24 mouse cellular contexts compared by ENCODE assay signal in the genomic region with DNA sequence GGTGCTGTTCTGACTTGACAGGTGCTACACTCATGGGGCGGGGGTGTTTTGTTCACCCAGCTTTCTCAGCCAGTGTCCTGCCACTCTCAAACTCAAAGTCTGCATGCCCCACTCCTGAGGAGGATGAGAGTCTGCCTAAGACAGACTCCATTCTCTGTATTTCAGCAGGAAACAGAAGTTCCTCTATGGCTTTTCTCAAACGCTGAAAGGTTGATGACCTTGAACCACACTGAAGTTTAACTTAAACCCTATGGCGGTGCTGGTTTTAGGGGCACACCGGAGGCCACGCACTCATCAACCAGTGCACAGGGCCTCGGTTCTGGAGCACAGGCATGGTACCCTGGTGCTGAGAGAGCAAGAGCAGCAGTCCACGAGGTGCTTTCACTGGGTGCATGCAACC. TPM values are rescaled to one million over a fixed set of nuclear protein-coding genes. Genes with fewer than 3 reads are reported as not detected.
DNase-seq lines count a peak whose midpoint lies in the region; ATAC-seq and TF ChIP-seq lines count a peak whose summit lies in the region.
"Had no signal": no experiment of that assay in that cellular context is flagged by ENCODE, and none has a peak within 500 bp of the region (broad histone marks: within the 10 kb centered on the region; RNA-seq: fewer than 3 reads in every experiment).

No protein-coding gene starts in this region.

- no peak for ATAC-seq in heart, embryonic 12.5 days (ENCODE audit: insufficient number of reproducible peaks, low FRiP score)
- ATAC-seq in liver, embryonic 14.5 days (ENCODE audit: insufficient read depth), result no peak
- 0 out of 2 replicates have a peak, but pooled peaks have one; percentile 3 for ATAC-seq in megakaryocyte progenitor cell, adult 5-6 weeks (replicated peaks; ENCODE audit: poor library complexity)
- no peak for ATAC-seq in intestine, embryonic 15.5 days
- ATAC-seq: forebrain, embryonic 16.5 days; intestine, embryonic 16.5 days had no signal

- no peaks in the 10 kb centered on the region for H3K27me3 ChIP-seq in heart, embryonic 12.5 days (replicated peaks)
- H3K27me3 ChIP-seq in heart, adult 2 months (ENCODE audit: control insufficient read depth, insufficient read depth, low read length), result no peaks in the 10 kb centered on the region
- H3K27me3 ChIP-seq in liver, embryonic 14.5 days (ENCODE audit: control insufficient read depth, insufficient read depth, low read length), result no peaks in the 10 kb centered on the region
- H3K27me3 ChIP-seq in intestine, embryonic 15.5 days (replicated peaks), result no peaks in the 10 kb centered on the region
- H3K27me3 ChIP-seq: CH12.LX; heart, embryonic 13.5 days; hindbrain, embryonic 15.5 days; kidney, embryonic 15.5 days had no signal

- no peaks in the 10 kb centered on the region; the same call in 1 of the 2 replicates for H3K79me2 ChIP-seq in heart, adult 2 months (replicated peaks; ENCODE audit: control insufficient read depth, insufficient read depth, low read length)

- DNase-seq in heart, adult 2 months, result no peak
- no peak for DNase-seq in liver, embryonic 14.5 days (ENCODE audit: low read depth in 3 of 3, low spot score in 3 of 3)
- DNase-seq in Muller cell, postnatal 12 days (ENCODE audit: inconsistent ontology term), result no peak
- DNase-seq in cerebellum, adult 11 months, result no peak
- DNase-seq: cerebellum, postnatal 10 days; embryo, embryonic 11 days; gastrocnemius, postnatal 25 days; kidney, postnatal 4 days; layer of hippocampus, adult 9-11 months; lung, embryonic 14.5 days; retina, postnatal 1 day; thymus, postnatal 36 days had no signal

- H3K4me1 ChIP-seq in heart, embryonic 12.5 days (replicated peaks), result peaks cover 56% of the 10 kb centered on the region
- H3K4me1 ChIP-seq in heart, adult 2 months (ENCODE audit: control insufficient read depth, insufficient read depth, low read length), result peaks cover 29% of the 10 kb centered on the region
- peaks cover 17% of the 10 kb centered on the region for H3K4me1 ChIP-seq in bone marrow, adult 2 months (ENCODE audit: control insufficient read depth, insufficient read depth, low read length)
- H3K4me1 ChIP-seq in liver, embryonic 14.5 days (replicated peaks; ENCODE audit: control insufficient read depth in 2 of 2, insufficient read depth in 2 of 2, low read length in 1 of 2), result peaks cover 67 to 73% of the 10 kb centered on the region in 2 experiments
- peaks cover 21% of the 10 kb centered on the region for H3K4me1 ChIP-seq in intestine, embryonic 15.5 days (replicated peaks)

- no peak overlapping the region for H3K27ac ChIP-seq in heart, embryonic 12.5 days (ENCODE audit: poor library complexity, severe bottlenecking)
- no peak overlapping the region for H3K27ac ChIP-seq in heart, adult 2 months
- peak overlapping the region; percentile 56 for H3K27ac ChIP-seq in bone marrow, adult 2 months (ENCODE audit: control insufficient read depth, insufficient read depth, low read depth, low read length, poor library complexity)
- H3K27ac ChIP-seq in liver, embryonic 14.5 days, result peak overlapping the region; percentile 48
- H3K27ac ChIP-seq in intestine, embryonic 15.5 days, result no peak overlapping the region
- H3K27ac ChIP-seq: heart, embryonic 13.5 days; hindbrain, embryonic 15.5 days; kidney, embryonic 15.5 days; left cerebral cortex, adult 2 months; limb, embryonic 10.5 days had no signal

- H3K36me3 ChIP-seq in heart, embryonic 12.5 days, result no peaks in the 10 kb centered on the region
- H3K36me3 ChIP-seq in heart, adult 2 months (ENCODE audit: control insufficient read depth, insufficient read depth, low read length), result peaks cover 2% of the 10 kb centered on the region
- peaks cover 2% of the 10 kb centered on the region for H3K36me3 ChIP-seq in liver, embryonic 14.5 days (replicated peaks; ENCODE audit: control insufficient read depth, insufficient read depth, low read depth)
- no peaks in the 10 kb centered on the region; the same call in 1 of the 2 replicates for H3K36me3 ChIP-seq in intestine, embryonic 15.5 days
- H3K36me3 ChIP-seq: heart, embryonic 13.5 days; hindbrain, embryonic 15.5 days; kidney, embryonic 15.5 days; limb, embryonic 10.5 days had no signal

- H3K9me3 ChIP-seq in heart, embryonic 12.5 days (replicated peaks), result no peaks in the 10 kb centered on the region
- no peaks in the 10 kb centered on the region for H3K9me3 ChIP-seq in liver, embryonic 14.5 days (ENCODE audit: control insufficient read depth, low read length)
- no peaks in the 10 kb centered on the region for H3K9me3 ChIP-seq in intestine, embryonic 15.5 days
- H3K9me3 ChIP-seq: heart, embryonic 13.5 days; hindbrain, embryonic 15.5 days; kidney, embryonic 15.5 days; limb, embryonic 10.5 days had no signal

- 59% methylated on average over 7 of the region's 7 CpGs for WGBS in heart, embryonic 12.5 days
- WGBS in heart, adult 2 months, result 72% methylated on average over 7 of the region's 7 CpGs
- WGBS in bone marrow, adult 2 months, result 17% methylated on average over 7 of the region's 7 CpGs
- 38% methylated on average over 7 of the region's 7 CpGs for WGBS in liver, embryonic 14.5 days (ENCODE audit: insufficient replicate concordance)
- WGBS in intestine, embryonic 15.5 days, result 69% methylated on average over 7 of the region's 7 CpGs

- H3K4me2 ChIP-seq in heart, embryonic 12.5 days, result no peak overlapping the region
- H3K4me2 ChIP-seq in liver, embryonic 14.5 days (ENCODE audit: low read depth), result no peak overlapping the region; the same call in 1 of the 2 replicates
- H3K4me2 ChIP-seq in intestine, embryonic 15.5 days (replicated peaks), result no peak overlapping the region
- H3K4me2 ChIP-seq: heart, embryonic 13.5 days; hindbrain, embryonic 15.5 days; kidney, embryonic 15.5 days; lung, embryonic 14.5 days had no signal

- intact Hi-C loops in heart, adult 2 months (cut with DNase I), result no loop called here

- 0 out of 2 replicates have a peak overlapping the region, but pooled peaks have one; percentile 20 for H3K9ac ChIP-seq in heart, embryonic 12.5 days
- H3K9ac ChIP-seq in heart, adult 2 months (ENCODE audit: low read depth, low read length), result no peak overlapping the region
- H3K9ac ChIP-seq in liver, embryonic 14.5 days (replicated peaks), result no peak overlapping the region
- no peak overlapping the region for H3K9ac ChIP-seq in intestine, embryonic 15.5 days
- H3K9ac ChIP-seq: heart, embryonic 13.5 days; hindbrain, embryonic 15.5 days; kidney, embryonic 15.5 days; lung, embryonic 14.5 days had no signal

- H3K4me3 ChIP-seq in heart, embryonic 12.5 days, result no peak overlapping the region
- H3K4me3 ChIP-seq in heart, adult 2 months, result no peak overlapping the region
- no peak overlapping the region for H3K4me3 ChIP-seq in bone marrow, adult 2 months (replicated peaks; ENCODE audit: control insufficient read depth, low read depth, low read length)
- no peak overlapping the region for H3K4me3 ChIP-seq in liver, embryonic 14.5 days (ENCODE audit: insufficient read depth in 1 of 2, low read depth in 2 of 2, low read length in 2 of 2)
- no peak overlapping the region for H3K4me3 ChIP-seq in intestine, embryonic 15.5 days (replicated peaks)
- H3K4me3 ChIP-seq: heart, embryonic 13.5 days; hindbrain, embryonic 15.5 days; kidney, embryonic 15.5 days; left cerebral cortex, adult 2 months; limb, embryonic 10.5 days had no signal

- no peak for TF ChIP-seq CTCF in heart, adult 2 months (IDR thresholded peaks at IDR 0.05)
- no peak for TF ChIP-seq CTCF in bone marrow, adult 2 months (IDR thresholded peaks at IDR 0.05; ENCODE audit: control insufficient read depth, insufficient read depth, low read length)
- no peak for TF ChIP-seq CTCF in liver, embryonic 14.5 days (IDR thresholded peaks at IDR 0.05; ENCODE audit: low read depth)

- TF ChIP-seq POLR2A in heart, adult 2 months (IDR thresholded peaks at IDR 0.05; ENCODE audit: insufficient read depth, low read depth, low read length), result no peak
- no peak for TF ChIP-seq POLR2A in bone marrow, adult 2 months (IDR thresholded peaks at IDR 0.05; ENCODE audit: borderline replicate concordance, control insufficient read depth, low read depth, low read length)

- TF ChIP-seq EP300 in heart, adult 2 months (IDR thresholded peaks at IDR 0.05; ENCODE audit: insufficient read depth, low read depth, low read length), result no peak
- TF ChIP-seq EP300 in liver, embryonic 14.5 days (IDR thresholded peaks at IDR 0.05; ENCODE audit: low read depth), result no peak

RNA-seq across cellular contexts. Expression of a gene that starts 13.4 kb away (rescaled TPM):
- 7.8 and 7.9 TPM in 2 replicates for polyA plus RNA-seq in heart, embryonic 12.5 days (2016; fragmentation: Nextera tagmentation; extraction: Ambion mirVana)
- 10 to 100 TPM in 1 of 2 experiments, 1 to 10 TPM in 1; 9.6 to 10.1 TPM for total RNA-seq in heart, adult 2 months (2021)
- polyA plus RNA-seq in heart, adult 2 months (2012; rRNA removed), result 10.3 and 14.6 TPM in 2 replicates
- polyA plus RNA-seq in bone marrow, adult 2 months (2011; ENCODE audit: insufficient read depth, insufficient read length, low replicate concordance, missing spikeins), result 12.5 and 26.2 TPM in 2 replicates
- 9.8 and 10.1 TPM in 2 replicates for polyA plus RNA-seq in liver, embryonic 14.5 days (2012; rRNA removed)
- 6.5 and 9.5 TPM in 2 replicates for polyA plus RNA-seq in liver, embryonic 14.5 days (2014; fragmentation: Nextera tagmentation; extraction: Ambion mirVana)
- 49.8 and 51.4 TPM in 2 replicates for total RNA-seq in megakaryocyte progenitor cell, adult 5-6 weeks (2015)
- 46.2 and 56.7 TPM in 2 replicates for total RNA-seq in megakaryocyte progenitor cell, adult 5-6 weeks (2017)
- polyA plus RNA-seq in intestine, embryonic 15.5 days (2015; fragmentation: Nextera tagmentation; extraction: Ambion mirVana), result 14.6 and 14.9 TPM in 2 replicates

Comparison
In these comparisons a context has a peak if more than half of its experiments do, and no peak if none do; other contexts are left out.
1. H3K27ac ChIP-seq: peak in bone marrow, adult 2 months (single experiment) and liver, embryonic 14.5 days (single experiment); none in heart, embryonic 12.5 days (single experiment), heart, adult 2 months (single experiment) and intestine, embryonic 15.5 days (single experiment).